Mouse (Mus musculus): ENCODE results near the gene Hist2h3c2. TPM values are rescaled to one million over a fixed set of nuclear protein-coding genes. Genes with fewer than 3 reads are reported as not detected.

Hist2h3c2 gene
- polyA plus RNA-seq, 1 experiment from 2014 or later, result 2.5 TPM

Small RNA genes within 50 kb of the gene (microRNA-seq; reads per million reads assigned to microRNA genes)
- gene Gm44492, result not detected
- gene Gm47311, result not detected
- gene Gm47313, result not detected

Other genes with a start within 250 kb of the Hist2h3c2 start
- gene Plekho1, start 243.1 kb downstream of the Hist2h3c2 start, polyA plus RNA-seq (2016; fragmentation: Nextera tagmentation; extraction: Ambion mirVana), result 76.1 and 80.8 TPM in 2 replicates
- gene Vps45, start 180.7 kb downstream of the Hist2h3c2 start, polyA plus RNA-seq (2016; fragmentation: Nextera tagmentation; extraction: Ambion mirVana), result 30.0 and 32.8 TPM in 2 replicates
- gene Otud7b, start 134.6 kb downstream of the Hist2h3c2 start, polyA plus RNA-seq (2016; fragmentation: Nextera tagmentation; extraction: Ambion mirVana), result 20.7 and 22.2 TPM in 2 replicates
- gene Mtmr11, start 77.1 kb downstream of the Hist2h3c2 start, polyA plus RNA-seq (2016; fragmentation: Nextera tagmentation; extraction: Ambion mirVana), result 9.0 and 10.7 TPM in 2 replicates
- gene Sf3b4, start 66.8 kb downstream of the Hist2h3c2 start, polyA plus RNA-seq (2016; fragmentation: Nextera tagmentation; extraction: Ambion mirVana), result 107 and 108 TPM in 2 replicates
- 20.3 and 21.7 TPM in 2 replicates for gene Sv2a, start 58.0 kb downstream of the Hist2h3c2 start, polyA plus RNA-seq (2016; fragmentation: Nextera tagmentation; extraction: Ambion mirVana)
- gene Bola1, start 19.4 kb downstream of the Hist2h3c2 start, polyA plus RNA-seq (2016; fragmentation: Nextera tagmentation; extraction: Ambion mirVana), result 44.4 and 45.6 TPM in 2 replicates
- gene Hist2h2ab, start 19.3 kb downstream of the Hist2h3c2 start, polyA plus RNA-seq (2016; fragmentation: Nextera tagmentation; extraction: Ambion mirVana), result not detected in 2 replicates
- gene Hist2h2ac, start 18.2 kb downstream of the Hist2h3c2 start, polyA plus RNA-seq (2016; fragmentation: Nextera tagmentation; extraction: Ambion mirVana), result 4.4 and 5.9 TPM in 2 replicates
- gene Hist2h2be, start 18.0 kb downstream of the Hist2h3c2 start, polyA plus RNA-seq (2016; fragmentation: Nextera tagmentation; extraction: Ambion mirVana), result 5.0 and 5.7 TPM in 2 replicates
- gene Hist2h2aa2, start 1.1 kb upstream of the Hist2h3c2 start, polyA plus RNA-seq (2016; fragmentation: Nextera tagmentation; extraction: Ambion mirVana), result 38.3 and 41.2 TPM in 2 replicates
- gene Hist2h2aa1, start 6.4 kb upstream of the Hist2h3c2 start, polyA plus RNA-seq (2016; fragmentation: Nextera tagmentation; extraction: Ambion mirVana), result 6.2 and 12.7 TPM in 2 replicates
- 0.64 and 1.4 TPM in 2 replicates for gene Hist2h3c1, start 7.6 kb upstream of the Hist2h3c2 start, polyA plus RNA-seq (2016; fragmentation: Nextera tagmentation; extraction: Ambion mirVana)
- gene Hist2h4, start 24.2 kb upstream of the Hist2h3c2 start, polyA plus RNA-seq (2016; fragmentation: Nextera tagmentation; extraction: Ambion mirVana), result 3.2 and 3.7 TPM in 2 replicates
- 23.4 and 26.5 TPM in 2 replicates for gene Hist2h3b, start 29.5 kb upstream of the Hist2h3c2 start, polyA plus RNA-seq (2016; fragmentation: Nextera tagmentation; extraction: Ambion mirVana)
- 4.0 and 6.5 TPM in 2 replicates for gene Hist2h2bb, start 30.6 kb upstream of the Hist2h3c2 start, polyA plus RNA-seq (2016; fragmentation: Nextera tagmentation; extraction: Ambion mirVana)
- gene Fcgr1, start 54.8 kb upstream of the Hist2h3c2 start, polyA plus RNA-seq (2016; fragmentation: Nextera tagmentation; extraction: Ambion mirVana), result 0.71 and 0.82 TPM in 2 replicates
- gene BC107364, start 213.2 kb upstream of the Hist2h3c2 start, polyA plus RNA-seq (2016; fragmentation: Nextera tagmentation; extraction: Ambion mirVana), result 0.72 and 0.87 TPM in 2 replicates

Measured in heart, embryonic 12.5 days (tissue).